Mouse (Mus musculus) forebrain, postnatal 0 days (tissue): Measurements from ENCODE around the gene Gpr65. TPM values are rescaled to one million over a fixed set of nuclear protein-coding genes. Genes with fewer than 3 reads are reported as not detected.
"Not testable (repeated sequence)": the region's sequence is repeated elsewhere in the genome, so short reads cannot be mapped to it uniquely, and the experiment has no call there.

Experiments used
- ATAC-seq: fragments of 200-750 bp; cut with Nextera tagmentation; 2 replicates; pipeline ENCODE4 v1.8.0; 2017; ENCODE audit warnings: mild to moderate bottlenecking, moderate library complexity
- DNase-seq: peaks from one replicate; pipeline ENCODE4 v3.0.0-alpha.2; 2015
- H3K27ac ChIP-seq: fragments of 300-500 bp; sonication (generic); 2 replicates; pipeline ENCODE4 v1.5.1; 2014; ENCODE audit warnings: low read depth, mild to moderate bottlenecking, antibody characterized with exemption, low read length, moderate library complexity, mixed read lengths
- H3K27me3 ChIP-seq: fragments of 300-500 bp; sonication (generic); 2 replicates; pipeline ENCODE4 v1.6.1; 2014; ENCODE audit warnings: mild to moderate bottlenecking, low read length, mixed read lengths; ENCODE audit not compliant: insufficient read depth
- H3K36me3 ChIP-seq: fragments of 300-500 bp; sonication (generic); 2 replicates; pipeline ENCODE4 v1.6.1; 2014; ENCODE audit warnings: mild to moderate bottlenecking, moderate library complexity; ENCODE audit not compliant: insufficient read depth
- H3K4me1 ChIP-seq: fragments of 300-500 bp; sonication (generic); 2 replicates; pipeline ENCODE4 v1.6.1; 2014; ENCODE audit warnings: antibody characterized with exemption; ENCODE audit not compliant: insufficient read depth
- H3K4me2 ChIP-seq: fragments of 300-500 bp; sonication (generic); 2 replicates; pipeline ENCODE4 v1.6.1; 2014; ENCODE audit warnings: low read depth, mild to moderate bottlenecking, moderate library complexity
- H3K4me3 ChIP-seq: fragments of 300-500 bp; sonication (generic); 2 replicates; pipeline ENCODE4 v1.5.1; 2014; ENCODE audit warnings: low read depth, low read length, mixed read lengths
- H3K9ac ChIP-seq: fragments of 300-500 bp; sonication (generic); 2 replicates; pipeline ENCODE4 v1.6.1; 2014; ENCODE audit warnings: mild to moderate bottlenecking
- H3K9me3 ChIP-seq: fragments of 300-500 bp; sonication (generic); 2 replicates; pipeline ENCODE4 v1.6.1; 2016; ENCODE audit warnings: low read length
- CTCF ChIP-seq: sonication (generic); IDR thresholded peaks from 2 replicates; pipeline ENCODE4 v1.5.1; 2016; ENCODE audit warnings: antibody characterized with exemption, control low read depth, low read depth
- WGBS: fragments of 180-500 bp; shearing (Covaris S2); extraction: QIAGEN DNeasy Blood & Tissue Kit; methylation state at CpG from one replicate; pipeline ENCODE4 v1.1.7; 2014; 5-methylcytosine and 5-hydroxymethylcytosine counted together
- polyA plus RNA-seq: library from polyadenylated mRNA; unstranded; fragments of >200 nt; fragmentation: Nextera tagmentation; extraction: Ambion mirVana; gene quantifications from 2 replicates; pipeline ENCODE4 v1.2.1, GENCODE M21; 2015
- total RNA-seq: library from RNA; depleted of rRNA; stranded (reverse); fragments of >200 nt; gene quantifications from 2 replicates; pipeline ENCODE4 v1.2.3, GENCODE M21; 2014; rRNA removed

Gene Gpr65
- total RNA-seq (0.31 and 1.1 TPM in 2 replicates), polyA plus RNA-seq (0.19 and 0.30 TPM in 2 replicates)

GRCm38 (mm10) chr12:98268441-98269369, at the start of gene Gpr65:
Gene Gpr65 (plus strand): TSS chr12:98268635.
- Histone ChIP-seq H3K9me3 (no peaks in the 10 kb centered on the region), H3K4me3 (no peak within 1 kb of the TSS), H3K9ac (no peak within 1 kb of the TSS), H3K4me1 (no peaks in the 10 kb centered on the region), H3K4me2 (no peak within 1 kb of the TSS), H3K27me3 (no peaks in the 10 kb centered on the region), H3K27ac (no peak within 1 kb of the TSS), H3K36me3 (no peaks in the 10 kb centered on the region)
- 91% methylated on average over 13 of the region's 13 CpGs for WGBS
- no peak for TF ChIP-seq CTCF
- DNase-seq (no peak), ATAC-seq (no peak)

- Histone ChIP-seq H3K9ac (no peak overlapping the region), H3K36me3 (peaks cover 5% of the 10 kb centered on the region; the same call in 1 of the 2 replicates), H3K4me3 (no peak overlapping the region), H3K27me3 (no peaks in the 10 kb centered on the region), H3K27ac (no peak overlapping the region), H3K4me2 (no peak overlapping the region), H3K4me1 (no peaks in the 10 kb centered on the region), H3K9me3 (no peaks in the 10 kb centered on the region)
- ATAC-seq (no peak), DNase-seq (no peak)
- 91% methylated on average over 5 of the region's 5 CpGs for WGBS
- no peak for TF ChIP-seq CTCF
These were observed 45.1 kb upstream of the Gpr65 start for GRCm38 (mm10) chr12:98223286-98223685.

DNA sequence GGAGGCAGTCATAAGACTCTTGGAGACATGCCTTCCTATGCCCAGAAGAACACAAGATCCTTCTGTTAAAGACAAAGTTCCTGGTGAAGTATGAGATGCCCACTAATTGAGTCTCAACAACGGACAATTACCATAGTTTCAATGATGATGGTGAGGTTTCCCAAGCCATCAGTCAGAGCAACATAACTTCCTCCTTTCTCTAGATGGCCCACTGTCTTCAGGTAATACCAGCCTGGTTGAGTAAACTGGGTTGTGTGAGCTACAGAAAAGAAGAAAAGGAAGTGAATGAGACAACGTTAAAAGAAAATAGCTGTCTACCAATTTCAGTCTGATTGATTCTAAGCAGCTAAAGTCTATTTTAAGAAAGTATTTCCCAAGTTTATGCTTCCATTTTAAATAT, 41.4 kb upstream of the Gpr65 start:
- Histone ChIP-seq H3K4me1 (no peaks in the 10 kb centered on the region), H3K4me2 (no peak overlapping the region), H3K9me3 (no peaks in the 10 kb centered on the region), H3K27ac (no peak overlapping the region), H3K4me3 (no peak overlapping the region), H3K36me3 (peaks cover 5% of the 10 kb centered on the region; the same call in 1 of the 2 replicates), H3K27me3 (no peaks in the 10 kb centered on the region), H3K9ac (no peak overlapping the region)
- no peak for TF ChIP-seq CTCF
- no peak for DNase-seq
- WGBS, result 96% methylated on average over 2 of the region's 2 CpGs
- ATAC-seq, result no peak

DNA sequence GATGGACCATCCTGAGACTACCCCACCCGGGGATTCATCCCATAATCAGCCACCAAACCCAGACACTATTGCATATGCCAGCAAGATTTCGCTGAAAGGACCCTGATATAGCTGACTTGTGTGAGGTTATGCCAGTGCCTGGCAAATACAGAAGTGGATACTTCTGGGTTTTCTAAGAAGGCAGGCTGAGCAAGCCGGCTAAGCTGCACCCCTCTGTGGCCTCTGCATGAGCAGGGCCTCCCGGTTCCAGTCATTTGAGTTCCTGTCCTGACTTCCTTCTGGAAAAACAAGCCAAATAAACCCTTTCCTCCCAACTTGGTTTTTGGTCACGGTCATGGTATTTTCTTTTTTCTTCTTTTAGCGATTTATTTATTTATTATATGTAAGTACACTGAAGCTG, 30.0 kb upstream of the Gpr65 start:
- H3K27ac ChIP-seq, H3K4me3 ChIP-seq, DNase-seq, H3K9me3 ChIP-seq, ATAC-seq, H3K27me3 ChIP-seq, H3K9ac ChIP-seq, H3K4me2 ChIP-seq, H3K36me3 ChIP-seq, H3K4me1 ChIP-seq: not testable (repeated sequence)
- WGBS, result 92% methylated on average over 6 of the region's 6 CpGs

DNA sequence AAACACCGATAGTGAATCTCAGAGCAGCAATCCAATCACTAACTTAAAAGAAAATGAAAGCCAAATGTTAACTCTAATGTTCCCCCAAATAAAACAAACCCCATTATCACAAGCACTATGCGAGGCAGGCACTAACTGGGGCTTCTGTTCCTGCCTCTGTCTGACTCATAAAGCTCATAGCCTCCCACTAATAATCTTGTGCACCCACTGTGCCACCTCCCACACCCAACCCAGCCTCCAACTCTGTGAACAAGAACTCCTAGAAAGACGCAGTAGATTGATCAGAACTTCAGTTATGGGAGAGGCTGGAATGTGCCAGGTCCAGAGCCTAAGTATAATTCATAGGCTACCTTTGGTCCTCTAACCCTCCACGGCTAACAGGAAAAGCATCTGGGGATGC, 24.3 kb upstream of the Gpr65 start:
- H3K27ac ChIP-seq, result no peak overlapping the region
- H3K9me3 ChIP-seq, result no peaks in the 10 kb centered on the region
- WGBS, result 88% methylated on average over 4 of the region's 4 CpGs
- H3K4me1 ChIP-seq, result no peaks in the 10 kb centered on the region
- no peak for DNase-seq
- TF ChIP-seq CTCF, result no peak
- no peak overlapping the region for H3K4me3 ChIP-seq
- H3K4me2 ChIP-seq, result no peak overlapping the region
- H3K9ac ChIP-seq, result no peak overlapping the region
- no peak for ATAC-seq
- no peaks in the 10 kb centered on the region for H3K27me3 ChIP-seq
- H3K36me3 ChIP-seq, result peaks cover 3% of the 10 kb centered on the region; the same call in 1 of the 2 replicates

DNA sequence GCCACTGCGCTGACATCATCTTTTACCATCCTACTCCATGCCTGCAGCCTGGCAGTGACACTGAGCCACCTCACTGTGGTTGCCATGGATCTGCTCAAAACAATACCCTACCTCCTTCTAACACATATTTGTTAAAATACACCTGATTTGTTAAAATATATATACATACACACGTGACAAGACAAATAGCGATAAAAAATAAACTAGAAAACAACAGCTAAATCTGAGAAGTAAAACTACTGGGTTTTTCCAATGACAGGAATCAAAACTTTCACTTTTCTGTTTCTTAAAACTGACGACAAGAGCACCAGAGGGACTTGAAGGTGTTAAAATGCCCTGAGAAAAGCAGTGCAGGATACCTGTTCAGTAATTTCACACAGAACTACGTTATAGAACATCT, 23.6 kb upstream of the Gpr65 start:
- Histone ChIP-seq H3K27me3 (no peaks in the 10 kb centered on the region), H3K36me3 (peaks cover 5% of the 10 kb centered on the region; the same call in 1 of the 2 replicates), H3K9ac (no peak overlapping the region), H3K9me3 (no peaks in the 10 kb centered on the region), H3K4me3 (no peak overlapping the region), H3K4me1 (no peaks in the 10 kb centered on the region), H3K4me2 (no peak overlapping the region), H3K27ac (no peak overlapping the region)
- ATAC-seq, result no peak
- 91% methylated on average over 5 of the region's 5 CpGs for WGBS
- no peak for TF ChIP-seq CTCF
- no peak for DNase-seq

DNA sequence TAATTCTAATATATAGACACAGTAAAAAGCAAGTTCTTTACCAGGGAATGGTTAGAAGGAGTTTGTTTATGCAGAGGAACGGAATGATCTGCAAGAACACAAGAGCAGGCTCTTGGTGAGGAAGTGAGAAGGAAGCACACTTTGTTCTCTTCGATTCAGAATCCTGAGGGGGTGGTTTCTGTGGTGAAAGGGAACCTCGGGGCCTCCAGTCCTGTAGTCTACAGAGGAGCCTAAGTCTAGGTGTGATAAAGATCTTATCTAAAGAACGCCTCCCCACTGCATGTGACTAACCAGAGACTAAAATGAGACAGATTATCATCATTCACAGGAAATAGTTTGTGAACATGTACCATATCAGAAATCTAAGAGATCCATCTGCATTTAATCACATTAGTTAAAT, 21.6 kb upstream of the Gpr65 start:
- Histone ChIP-seq H3K4me3 (no peak overlapping the region), H3K9ac (no peak overlapping the region), H3K27me3 (no peaks in the 10 kb centered on the region), H3K9me3 (no peaks in the 10 kb centered on the region), H3K4me2 (no peak overlapping the region), H3K27ac (no peak overlapping the region), H3K4me1 (no peaks in the 10 kb centered on the region), H3K36me3 (peaks cover 10% of the 10 kb centered on the region; the same call in 1 of the 2 replicates)
- WGBS, result 83% methylated on average over 4 of the region's 4 CpGs
- no peak for DNase-seq
- no peak for TF ChIP-seq CTCF
- no peak for ATAC-seq
